Mouse (Mus musculus): ENCODE measurements at regions not wholly inside any gene's neighbourhood (a gene's known extent, or its start where the extent isn't known, plus 50 kb on each side); places are given as distances from the start of the nearest gene placed in this dataset.

DNA sequence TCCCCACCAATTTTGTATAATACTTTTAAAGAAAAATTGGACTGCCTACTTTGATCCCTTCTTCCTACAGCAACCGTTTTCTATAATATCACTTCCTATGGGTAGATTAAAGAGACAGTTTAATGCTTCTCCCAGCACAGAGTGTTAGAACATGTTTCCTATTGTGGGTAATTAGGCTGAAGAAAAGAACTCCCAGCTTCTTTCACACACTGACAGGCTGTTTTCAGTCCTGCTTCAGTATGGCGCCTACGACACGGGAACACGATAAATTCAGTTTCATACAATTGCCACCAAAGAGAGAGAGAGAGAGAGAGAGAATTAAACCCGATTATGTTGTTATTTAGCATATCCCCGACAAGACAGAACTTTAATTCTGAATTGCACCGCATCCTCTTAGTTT, 644.5 kb upstream of the Gm19410 start:
- no peak for ATAC-seq (ENCODE audit: poor library complexity, severe bottlenecking)

DNA sequence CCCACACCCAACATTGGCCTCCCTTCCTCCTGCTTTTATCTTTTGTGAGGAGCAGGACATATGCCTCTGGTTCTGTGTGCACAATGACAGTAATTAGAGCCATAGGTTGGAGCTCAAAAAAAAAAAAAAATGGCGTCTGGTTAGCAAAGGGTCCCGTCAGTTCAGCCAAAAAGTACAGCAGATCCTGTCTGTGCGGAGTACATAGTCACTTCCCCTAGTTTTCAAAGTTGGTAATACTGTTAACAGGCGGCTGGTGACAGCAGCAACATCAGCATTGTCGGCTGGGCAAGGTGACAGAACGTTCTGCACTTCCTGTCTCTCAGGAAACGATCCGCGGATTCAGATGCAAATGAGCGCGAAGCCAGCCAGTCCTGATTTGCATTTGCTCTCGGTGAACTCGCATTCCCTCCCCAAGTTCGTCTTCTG, 642.4 kb upstream of the Gm19410 start:
- peak; percentile 77 for ATAC-seq (ENCODE audit: poor library complexity, severe bottlenecking)

DNA sequence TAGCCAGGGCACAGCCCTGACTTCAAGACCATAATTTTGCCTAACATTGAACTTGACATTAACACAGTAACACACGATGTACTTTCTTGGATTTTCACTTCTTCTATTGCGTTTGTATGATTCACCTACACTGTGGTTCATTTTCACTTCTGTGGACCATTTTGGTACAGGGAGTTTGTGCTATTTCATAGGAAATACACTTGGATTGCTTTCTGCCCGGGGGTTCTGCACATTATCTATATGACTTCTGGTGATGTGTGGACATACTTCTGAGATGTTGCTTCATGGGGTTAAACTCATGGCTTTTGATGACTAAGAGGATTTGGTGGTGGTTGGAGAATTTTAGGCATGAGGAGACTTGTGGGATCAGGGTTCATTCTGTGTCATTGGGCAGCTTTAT, 640.4 kb upstream of the Gm19410 start:
- ATAC-seq (ENCODE audit: poor library complexity, severe bottlenecking), result peak; percentile 56

DNA sequence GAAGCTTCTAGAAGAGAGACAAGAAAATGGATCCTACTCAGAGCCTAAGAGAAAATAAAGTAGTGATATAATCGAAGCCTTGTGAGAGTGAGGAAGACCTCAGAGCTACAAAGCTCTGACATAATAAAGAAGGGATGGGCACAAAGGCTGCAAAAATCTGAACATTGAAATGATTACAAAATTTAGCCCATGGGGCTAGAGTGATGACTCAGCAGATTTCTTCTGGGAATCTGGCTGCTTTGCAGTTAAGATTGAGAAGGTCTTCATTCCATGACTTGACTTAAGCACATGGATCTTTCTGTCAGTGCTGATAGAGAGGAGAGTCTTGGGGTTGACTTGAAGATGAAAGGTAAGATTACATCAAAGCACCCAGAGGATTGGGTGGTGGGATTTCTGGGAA, 633.3 kb upstream of the Gm19410 start:
- ATAC-seq (ENCODE audit: poor library complexity, severe bottlenecking), result no peak

DNA sequence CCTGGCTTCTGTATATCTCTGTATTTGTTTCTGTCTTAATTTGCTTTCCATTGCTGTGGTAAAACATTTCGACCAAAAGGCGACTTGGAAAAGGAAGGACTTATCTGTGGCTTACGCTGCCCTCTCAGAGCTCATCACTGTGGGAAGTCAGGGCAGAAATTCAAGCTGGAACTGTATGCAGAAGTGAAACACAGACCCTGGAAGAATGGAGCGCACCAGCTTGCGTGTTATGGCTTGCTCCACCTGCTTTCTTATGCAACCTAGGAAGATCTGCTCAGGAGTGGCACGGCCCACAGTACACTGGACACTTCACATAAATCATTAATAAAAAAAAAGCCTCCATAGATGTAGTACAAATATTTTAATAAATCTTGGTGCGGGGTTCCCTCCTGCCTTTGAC, 630.0 kb upstream of the Gm19410 start:
- ATAC-seq (ENCODE audit: poor library complexity, severe bottlenecking), result peak; percentile 93

DNA sequence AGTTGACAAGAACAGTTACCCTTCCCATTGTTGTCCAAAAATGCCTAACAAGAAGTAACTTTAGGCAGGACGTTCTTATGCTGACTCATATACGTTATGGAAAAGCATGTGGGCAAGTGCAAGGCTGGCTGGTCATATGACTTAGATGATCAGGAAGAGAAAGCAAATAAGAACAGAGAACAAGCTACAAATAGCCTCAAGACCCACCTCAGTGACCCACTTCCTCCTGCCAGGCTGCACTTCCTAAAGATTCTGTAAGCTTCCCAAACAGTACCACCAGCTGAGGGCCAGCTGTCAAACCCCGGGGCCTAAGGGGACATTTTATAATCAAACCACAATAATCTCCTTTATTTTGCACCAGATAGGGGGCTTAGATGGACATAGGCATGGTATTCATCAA, 628.9 kb upstream of the Gm19410 start:
- peak; percentile 81 for ATAC-seq (ENCODE audit: poor library complexity, severe bottlenecking)

DNA sequence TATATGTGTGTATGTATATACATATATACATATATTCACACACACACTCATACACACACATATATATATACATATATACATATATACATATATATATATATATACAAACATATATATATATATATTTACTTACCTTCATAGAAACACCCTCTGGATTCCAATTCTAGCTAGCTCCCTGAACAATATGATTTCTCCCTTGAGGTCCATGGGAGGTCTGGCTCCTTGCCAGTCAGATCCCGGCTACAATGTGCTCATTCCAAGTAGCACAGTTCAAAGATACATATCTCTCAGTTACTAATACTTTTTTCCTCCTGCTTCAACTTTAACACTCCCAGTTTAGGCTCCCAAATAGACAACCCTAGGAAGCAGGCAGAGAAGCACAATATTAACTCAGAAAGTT, 624.8 kb upstream of the Gm19410 start:
- ATAC-seq (ENCODE audit: poor library complexity, severe bottlenecking), result no peak

DNA sequence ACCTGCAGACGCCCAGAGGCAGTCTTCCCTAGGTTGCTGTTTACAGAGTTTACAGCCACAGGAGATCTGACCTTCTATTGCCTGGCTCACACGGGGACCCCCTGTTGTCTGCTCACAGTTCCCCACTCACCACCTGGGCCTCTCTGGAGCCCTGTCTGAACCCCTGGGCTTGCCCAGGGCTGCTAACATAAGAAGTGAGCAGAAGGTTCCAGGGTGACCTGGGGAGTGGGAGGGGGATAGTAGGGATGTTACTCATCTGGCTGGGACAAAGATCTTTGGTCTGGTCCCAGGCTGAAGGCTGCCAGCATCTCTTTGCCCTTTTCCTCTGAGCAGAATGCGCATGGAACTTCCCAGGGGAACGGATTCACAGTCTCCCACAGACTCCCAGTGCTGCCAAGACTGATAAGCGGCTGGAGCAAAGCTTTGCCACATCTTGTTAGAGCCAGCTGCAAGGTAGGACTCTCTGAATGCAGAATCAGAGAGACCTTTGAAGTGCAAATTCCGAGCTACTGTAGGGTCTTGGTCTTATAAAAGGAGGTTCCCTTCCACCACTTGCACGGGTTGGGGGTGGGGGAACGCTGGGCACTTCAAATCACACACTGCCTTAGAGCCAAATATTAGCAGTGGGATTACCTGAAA, 622.5 kb upstream of the Gm19410 start:
- no peak for ATAC-seq (ENCODE audit: poor library complexity, severe bottlenecking)

DNA sequence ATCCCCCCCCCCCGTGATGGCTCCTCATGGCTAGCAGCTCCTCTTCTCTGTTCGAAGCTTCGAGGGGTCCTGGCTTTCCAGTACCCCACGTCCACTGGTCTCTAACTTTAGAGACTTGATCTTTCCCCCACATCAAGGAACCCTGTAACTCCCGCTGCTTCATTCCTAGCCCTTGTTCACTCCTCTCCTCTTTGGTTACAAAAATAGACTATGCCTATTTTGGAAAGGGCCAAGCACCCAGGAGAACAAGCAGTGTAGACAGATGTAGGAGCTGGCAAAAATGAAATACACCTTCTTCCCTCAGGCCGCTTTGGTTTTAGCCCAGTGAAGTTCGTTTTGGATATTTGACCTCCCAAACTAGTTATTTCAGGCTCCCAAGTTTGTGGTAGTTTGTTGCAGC, 621.9 kb upstream of the Gm19410 start:
- no peak for ATAC-seq (ENCODE audit: poor library complexity, severe bottlenecking)

DNA sequence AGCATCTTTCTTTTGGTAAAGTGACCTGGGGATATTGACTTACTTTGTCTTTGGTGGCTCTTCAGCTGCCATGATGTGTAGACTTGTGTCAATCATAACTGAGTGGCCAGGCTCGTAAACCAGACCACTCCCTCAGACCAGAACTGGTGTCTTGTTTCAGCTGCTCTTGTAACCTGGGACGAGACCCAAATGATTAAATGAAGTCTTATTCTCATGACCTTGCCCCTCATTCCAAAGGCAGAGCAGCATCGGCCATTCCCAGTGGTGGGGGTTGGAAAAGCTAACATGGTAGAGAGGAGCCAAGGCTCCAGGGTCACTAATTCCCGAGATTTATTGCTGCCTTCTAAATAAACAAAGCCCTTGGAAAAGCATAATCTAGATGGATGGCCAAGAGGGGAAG, 621.2 kb upstream of the Gm19410 start:
- ATAC-seq (ENCODE audit: poor library complexity, severe bottlenecking), result no peak

DNA sequence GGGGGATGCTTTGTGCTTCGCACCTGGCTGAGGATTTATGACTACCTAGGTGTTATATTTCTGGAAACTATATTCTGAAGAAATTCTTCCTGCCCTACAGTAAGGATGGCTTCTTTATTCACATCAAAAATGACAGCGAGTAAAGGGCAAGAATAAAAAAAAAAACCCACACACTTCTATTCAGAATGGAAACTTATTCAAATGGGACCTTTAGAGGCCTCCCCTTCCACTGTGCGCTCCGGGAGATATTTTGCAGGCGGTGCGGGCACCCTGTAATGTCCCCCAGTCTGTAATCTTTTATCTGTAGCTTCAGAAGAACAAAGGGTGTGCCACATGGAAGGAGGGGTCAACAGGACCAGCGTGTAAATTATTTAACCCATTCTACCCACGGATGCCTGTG, 618.1 kb upstream of the Gm19410 start:
- no peak for ATAC-seq (ENCODE audit: poor library complexity, severe bottlenecking)

DNA sequence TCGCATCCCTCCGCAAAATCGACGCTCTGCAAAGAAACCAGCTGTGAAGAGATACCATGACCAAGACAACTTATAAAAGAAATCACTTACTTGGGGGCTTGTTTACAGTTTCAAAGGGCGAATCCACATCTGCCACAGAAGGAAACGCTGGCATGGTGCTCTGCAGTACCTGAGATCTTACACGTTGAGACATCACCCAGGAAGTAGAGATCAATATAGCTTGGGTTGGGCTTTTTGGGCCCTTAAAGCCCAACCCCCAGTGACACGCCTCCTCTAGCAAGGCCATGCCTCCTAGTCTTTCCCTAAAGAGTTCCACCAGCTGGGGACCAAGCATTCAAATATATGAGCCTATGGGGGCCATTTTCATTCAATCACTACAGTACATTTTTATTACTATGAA, 617.6 kb upstream of the Gm19410 start:
- no peak for ATAC-seq (ENCODE audit: poor library complexity, severe bottlenecking)

DNA sequence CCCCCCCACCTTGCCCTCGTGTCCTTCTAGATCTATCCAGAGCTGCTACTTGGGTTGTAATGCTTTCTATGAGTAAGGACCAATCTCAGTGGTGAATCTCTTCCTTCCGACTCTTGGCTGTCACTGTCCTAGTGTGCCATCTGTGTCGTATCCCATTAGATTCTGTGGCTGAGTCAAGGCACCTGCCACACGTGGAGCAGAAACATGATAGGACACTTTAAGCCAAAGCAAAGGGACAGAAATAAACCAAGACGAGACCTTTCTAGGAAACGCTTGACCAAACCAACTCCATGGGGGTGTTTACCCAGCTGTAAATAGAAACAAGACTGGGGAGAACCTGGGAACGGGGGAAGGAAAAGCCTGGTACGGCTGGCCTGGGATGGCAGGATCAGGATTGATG, 613.0 kb upstream of the Gm19410 start:
- ATAC-seq (ENCODE audit: poor library complexity, severe bottlenecking), result no peak

DNA sequence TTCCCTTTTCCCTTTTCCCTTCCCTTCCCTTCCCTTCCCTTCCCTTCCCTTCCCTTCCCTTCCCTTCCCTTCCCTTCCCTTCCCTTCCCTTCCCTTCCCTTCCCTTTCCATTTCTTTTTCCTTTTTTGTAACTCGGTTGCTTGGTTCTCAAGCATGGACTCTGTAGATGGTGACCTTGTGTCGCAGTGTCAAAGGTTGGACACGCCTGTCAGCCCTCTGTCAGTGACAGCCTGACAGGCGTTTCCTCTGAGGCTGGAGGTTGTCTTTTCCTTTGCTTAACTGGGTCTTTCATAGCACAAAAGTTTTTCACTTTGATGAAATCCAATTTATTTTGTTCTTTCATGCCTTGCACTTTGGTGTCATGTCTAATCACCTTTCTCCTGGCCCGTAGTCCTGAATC, 609.3 kb upstream of the Gm19410 start:
- ATAC-seq (ENCODE audit: poor library complexity, severe bottlenecking), result no peak

DNA sequence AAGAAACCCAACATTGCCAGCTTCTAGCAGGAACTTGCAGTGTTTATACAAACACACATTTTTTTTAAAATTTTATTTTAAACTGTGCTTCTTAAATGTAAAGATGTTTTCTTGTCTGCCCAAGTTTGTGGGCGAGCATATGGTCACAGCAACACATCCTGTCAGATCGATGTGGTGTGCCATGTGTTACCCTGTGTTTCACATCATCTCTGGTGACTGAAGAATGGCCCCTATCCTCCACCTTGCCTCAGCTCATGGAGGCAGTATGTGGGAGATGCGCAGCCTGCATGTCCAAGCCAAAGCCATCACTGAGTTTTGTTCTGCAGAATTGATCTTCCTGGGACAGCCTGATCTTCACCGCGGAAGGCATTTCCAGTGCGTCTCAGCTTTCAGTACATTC, 607.9 kb upstream of the Gm19410 start:
- ATAC-seq (ENCODE audit: poor library complexity, severe bottlenecking), result no peak

DNA sequence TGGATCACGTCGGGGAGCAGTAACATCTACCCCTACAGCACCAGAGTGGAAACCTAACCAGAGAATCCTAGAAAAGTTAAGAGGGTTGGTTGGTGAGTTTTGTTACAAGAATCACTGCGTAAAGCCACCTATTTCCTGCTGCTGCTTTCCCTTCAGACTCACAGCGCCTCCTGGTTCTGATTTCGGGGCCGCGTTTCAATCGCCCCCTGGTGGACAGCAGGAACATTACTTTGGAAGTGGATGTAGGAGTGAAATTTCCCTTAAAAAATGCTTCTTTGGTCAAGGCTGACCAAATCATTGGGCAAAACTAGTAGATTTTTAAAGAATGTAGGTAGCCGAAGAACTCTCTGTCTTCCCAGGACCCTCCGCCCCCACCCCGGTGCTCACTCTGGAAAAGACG, 606.3 kb upstream of the Gm19410 start:
- ATAC-seq (ENCODE audit: poor library complexity, severe bottlenecking), result peak; percentile 86

DNA sequence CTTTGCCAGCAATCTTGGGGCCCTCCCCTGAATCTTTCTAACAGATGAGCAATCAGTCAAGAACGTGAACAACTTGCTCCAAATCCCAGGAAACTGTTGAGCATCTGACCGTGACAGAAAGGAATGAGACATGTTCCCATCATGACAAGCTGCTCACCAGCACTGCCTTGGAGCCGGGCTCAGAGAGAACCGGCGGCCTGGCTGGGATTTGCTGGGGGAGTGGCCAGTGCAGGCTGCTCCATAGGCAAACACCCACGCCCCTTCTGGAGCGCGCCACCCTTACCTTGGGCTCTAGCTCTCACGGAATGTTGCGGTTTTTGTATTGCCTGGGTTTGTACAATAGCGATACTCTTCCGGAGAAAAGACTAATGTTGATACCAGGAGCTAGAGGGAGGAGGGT, 605.4 kb upstream of the Gm19410 start:
- ATAC-seq (ENCODE audit: poor library complexity, severe bottlenecking), result no peak

DNA sequence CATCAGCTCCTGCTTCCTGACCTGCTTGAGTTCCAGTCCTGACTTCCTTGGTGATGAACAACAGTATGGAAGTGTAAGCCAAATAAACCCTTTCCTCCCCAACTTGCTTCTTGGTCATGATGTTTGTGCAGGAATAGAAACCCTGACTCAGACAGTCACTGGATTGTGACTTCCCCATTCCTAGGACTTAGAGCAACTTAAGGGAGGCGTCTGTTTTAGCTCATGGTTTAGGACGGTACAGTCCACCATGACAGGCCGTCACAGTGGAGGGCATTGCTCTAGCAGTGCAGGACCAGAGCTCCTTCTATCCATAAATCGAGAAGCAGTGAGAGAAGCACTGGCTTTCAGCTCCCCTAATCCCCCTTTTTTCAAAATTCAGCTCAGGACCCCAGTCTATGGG, 603.4 kb upstream of the Gm19410 start:
- peak; percentile 66; the same call in 1 of the 2 replicates for ATAC-seq (ENCODE audit: poor library complexity, severe bottlenecking)

DNA sequence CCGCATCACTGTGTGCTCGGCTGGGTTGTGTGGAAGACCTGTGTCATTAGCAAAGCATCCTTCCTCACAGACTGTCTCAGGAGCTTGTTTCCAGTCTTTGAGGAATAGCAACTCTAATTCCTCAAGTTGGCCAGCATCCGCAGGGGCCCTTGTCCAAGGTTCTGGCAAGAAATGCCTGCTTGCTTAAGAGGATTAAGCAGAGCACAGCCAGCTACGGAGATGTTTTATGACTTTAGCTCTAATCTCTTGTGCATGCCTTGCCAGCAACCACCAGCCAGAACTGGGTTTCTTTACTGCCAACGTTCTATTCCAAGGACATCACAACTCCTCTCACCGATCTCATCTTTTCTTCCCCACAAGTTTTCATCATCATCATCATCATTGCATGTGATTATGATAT, 599.0 kb upstream of the Gm19410 start:
- no peak for ATAC-seq (ENCODE audit: poor library complexity, severe bottlenecking)

DNA sequence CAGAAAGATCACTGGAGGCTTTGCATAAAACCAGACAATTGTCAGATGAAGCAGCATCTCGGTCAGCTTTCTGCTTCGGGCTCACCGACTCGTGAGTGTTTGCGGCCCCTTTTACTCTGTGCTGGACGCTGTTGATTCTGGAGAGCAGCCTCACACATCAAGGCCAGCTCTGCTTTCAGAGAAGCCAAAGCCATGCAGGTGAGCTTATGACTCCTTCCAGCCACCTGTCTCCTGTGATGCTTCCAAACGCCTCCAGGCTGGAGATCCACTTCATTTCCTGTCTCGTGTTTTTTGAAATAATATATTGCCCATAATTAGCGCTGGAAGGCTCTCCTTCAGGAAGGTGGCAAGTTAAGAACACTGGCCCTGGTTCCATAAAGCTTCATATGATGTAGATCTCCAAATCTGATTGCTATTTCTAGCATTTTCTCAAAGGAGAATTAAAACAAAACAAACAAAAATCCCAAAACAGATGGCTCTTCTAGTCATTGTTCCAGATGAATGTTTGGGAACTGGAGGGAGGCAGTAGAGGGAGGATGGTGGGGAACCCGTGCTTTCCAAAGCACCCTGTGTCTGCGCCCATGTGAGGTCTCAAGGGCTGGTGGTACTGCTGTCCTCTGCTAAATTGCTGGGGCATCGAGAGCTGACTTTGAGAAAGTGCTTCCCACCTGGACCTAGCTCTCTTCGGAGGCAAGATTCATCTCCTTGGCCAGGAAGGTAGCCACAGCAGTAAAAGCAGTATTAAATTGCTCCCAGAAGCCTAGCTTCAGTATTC, 593.9 kb upstream of the Gm19410 start:
- no peak for ATAC-seq (ENCODE audit: poor library complexity, severe bottlenecking)

DNA sequence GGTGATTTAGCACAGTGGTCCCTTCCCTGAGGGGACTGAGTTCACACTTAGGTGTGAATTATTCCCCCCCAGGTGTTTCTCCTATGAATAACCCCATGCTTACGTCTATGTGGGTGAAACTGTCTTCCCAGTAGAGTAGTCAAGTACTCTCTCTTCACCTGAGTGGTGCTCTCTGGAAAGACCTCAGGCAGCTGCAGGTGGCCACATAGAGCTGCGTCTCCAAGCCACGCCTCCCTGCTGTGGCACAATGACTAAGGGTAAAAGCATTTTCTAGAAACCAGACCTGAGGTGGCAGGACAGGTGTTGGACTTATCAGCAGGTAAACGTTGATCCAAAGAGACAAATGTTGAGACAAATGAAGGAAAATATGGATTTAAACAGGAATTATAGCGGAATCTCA, 588.3 kb upstream of the Gm19410 start:
- no peak for ATAC-seq (ENCODE audit: poor library complexity, severe bottlenecking)

DNA sequence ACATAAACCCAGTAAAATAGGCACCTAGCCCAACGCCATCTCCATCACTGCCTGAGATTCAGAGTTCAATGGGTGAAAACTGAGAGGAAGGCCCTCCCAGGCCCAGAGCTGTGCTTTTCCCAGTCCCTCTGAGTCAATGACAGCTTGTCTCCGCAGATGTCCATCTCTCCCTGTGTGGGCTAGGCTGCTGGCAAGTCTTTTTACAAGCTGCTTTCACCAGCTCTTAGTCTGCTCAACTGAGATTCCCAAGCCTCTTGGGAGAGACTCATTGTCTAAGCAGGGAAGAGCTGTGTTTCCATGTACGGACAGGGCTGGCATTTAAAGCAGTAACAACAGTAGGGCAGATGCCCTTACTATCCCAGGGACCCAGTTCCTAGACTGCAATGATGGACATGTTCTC, 585.5 kb upstream of the Gm19410 start:
- ATAC-seq (ENCODE audit: poor library complexity, severe bottlenecking), result no peak

DNA sequence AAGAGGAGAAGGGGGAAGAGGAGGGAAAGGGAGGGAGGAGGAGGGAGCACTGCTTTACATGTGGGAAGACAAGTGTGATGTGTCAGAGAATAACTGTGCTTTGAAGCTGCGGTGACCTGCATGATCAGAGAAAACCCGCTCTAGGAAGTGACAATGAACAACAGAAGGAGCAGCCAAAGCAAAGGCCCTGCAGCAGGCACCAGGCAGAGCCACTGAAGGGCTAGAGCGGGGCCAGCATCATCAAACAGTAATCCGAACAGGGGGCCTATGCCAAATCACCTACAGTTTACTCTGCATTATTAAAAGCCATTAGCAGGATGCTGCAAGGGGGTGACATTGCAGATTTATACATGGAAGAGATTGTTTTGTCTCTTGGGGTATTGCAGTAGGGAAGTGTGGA, 583.4 kb upstream of the Gm19410 start:
- ATAC-seq (ENCODE audit: poor library complexity, severe bottlenecking), result no peak
